Mouse (Mus musculus): Measurements from ENCODE around the gene Gpatch2.

The Gpatch2 gene

DNA sequence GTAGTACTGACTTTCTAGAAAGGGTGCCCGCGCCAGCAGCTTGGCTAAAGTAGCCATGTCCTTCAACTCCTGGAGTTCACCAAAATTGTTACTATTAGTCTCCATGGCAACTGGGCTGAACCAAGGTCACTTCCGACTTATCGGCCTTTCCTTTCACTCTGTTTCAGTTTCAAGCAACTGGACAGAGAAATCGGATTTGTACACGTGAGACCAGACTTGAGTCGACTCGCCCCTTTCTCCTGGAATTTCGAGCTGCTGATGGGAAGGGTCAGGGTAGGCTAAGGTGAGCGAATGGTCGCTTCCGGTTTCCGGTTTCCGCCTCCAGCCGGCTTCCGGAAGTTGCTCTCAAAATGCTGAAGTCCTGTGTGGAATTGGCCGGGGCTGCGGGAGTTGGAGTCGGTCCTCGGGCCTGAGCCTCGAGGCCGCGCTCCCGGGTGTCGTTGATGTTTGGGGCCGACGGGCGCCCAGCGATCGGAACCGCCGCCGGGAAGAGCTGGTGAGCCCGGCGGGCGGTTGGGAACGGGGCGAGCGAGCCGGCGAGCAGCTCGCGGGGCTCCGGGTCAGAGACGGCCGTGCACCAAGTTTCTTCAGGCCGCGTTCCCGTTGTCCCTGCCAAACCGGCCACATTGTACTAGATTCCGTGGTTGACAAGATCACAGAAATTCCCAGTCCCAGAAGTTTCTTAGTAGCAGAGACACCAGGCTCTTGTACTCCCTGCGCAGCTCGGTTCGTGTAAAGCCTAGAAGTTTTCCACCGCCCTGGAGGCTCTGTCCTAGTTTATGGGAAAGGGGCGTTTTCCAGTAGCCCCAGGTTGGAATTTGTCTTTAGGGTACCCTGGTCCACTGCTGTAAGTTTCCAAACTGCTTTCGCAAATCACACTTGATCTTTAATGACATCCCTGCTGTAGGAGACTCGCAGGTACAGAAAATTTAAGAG, at the start of gene Gpatch2, which contains the start of gene Spata17:
TSS of gene Gpatch2 (plus strand) at position 328 of the 936 bp plus-strand sequence.
TSS of gene Spata17 (minus strand) at position 285 of the 936 bp plus-strand sequence.
- in situ Hi-C loops (cut with MseI, MboI) = no loop called here

DNA sequence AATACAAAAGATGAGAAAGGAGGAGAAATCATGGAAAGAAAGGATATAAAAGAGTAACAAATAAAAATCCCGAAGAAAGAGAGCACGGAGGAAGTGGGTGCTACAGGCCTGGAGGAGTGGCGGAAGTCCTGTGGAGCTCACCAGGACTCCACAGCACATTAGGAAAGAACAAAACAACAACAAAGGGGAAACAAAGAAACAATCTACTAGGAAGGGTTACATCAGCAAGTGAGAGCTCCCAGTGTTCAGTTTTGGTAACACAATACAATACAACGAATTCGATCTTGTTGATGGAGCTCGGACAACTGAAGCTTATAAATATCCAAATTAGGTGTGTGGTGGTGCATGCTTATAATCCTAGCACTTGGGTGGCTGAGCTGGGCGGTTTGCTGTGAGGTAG, 45.7 kb upstream of the Gpatch2 start:
- in situ Hi-C loops (cut with MseI, MboI) = no loop called here

DNA sequence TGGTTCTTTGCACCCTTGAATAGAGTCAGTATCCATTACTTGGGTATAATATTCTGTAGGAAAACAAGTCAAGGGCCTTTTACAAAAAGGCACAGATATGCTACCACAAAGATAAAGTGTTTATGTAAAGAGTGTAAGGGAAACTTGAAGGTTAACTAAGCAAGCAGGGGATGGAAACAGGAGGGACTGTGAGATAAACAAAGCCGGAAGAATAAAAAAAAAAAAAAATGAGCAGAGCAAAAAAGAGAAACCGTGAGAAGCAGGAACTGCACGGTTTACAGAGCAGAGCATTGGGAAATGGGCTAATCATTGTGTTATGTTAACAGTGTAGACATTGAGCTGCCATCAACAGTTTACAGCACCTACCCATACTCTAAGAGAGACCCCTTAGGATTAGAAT, 44.9 kb upstream of the Gpatch2 start:
- in situ Hi-C loops (cut with MseI, MboI) = no loop called here

DNA sequence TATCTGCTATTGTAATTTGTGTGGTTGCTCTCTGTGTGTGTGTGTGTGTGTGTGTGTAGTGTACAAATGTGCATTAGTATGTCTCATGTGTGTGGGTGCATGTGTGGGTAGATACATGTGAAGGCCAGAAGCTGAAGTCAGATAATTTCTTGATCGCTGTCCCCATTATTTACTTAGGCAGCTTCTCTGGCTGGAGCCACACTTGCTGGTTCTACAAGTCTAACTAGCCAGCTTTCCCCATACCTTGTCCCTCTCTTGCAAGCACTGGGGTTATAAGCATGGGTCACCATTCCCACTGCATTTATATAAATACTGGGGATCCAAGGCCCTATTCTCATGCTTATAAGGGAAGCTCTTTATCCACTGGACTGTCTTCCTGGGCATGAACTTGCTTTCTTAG, 39.3 kb upstream of the Gpatch2 start:
- in situ Hi-C loops (cut with MseI, MboI) = no loop called here

DNA sequence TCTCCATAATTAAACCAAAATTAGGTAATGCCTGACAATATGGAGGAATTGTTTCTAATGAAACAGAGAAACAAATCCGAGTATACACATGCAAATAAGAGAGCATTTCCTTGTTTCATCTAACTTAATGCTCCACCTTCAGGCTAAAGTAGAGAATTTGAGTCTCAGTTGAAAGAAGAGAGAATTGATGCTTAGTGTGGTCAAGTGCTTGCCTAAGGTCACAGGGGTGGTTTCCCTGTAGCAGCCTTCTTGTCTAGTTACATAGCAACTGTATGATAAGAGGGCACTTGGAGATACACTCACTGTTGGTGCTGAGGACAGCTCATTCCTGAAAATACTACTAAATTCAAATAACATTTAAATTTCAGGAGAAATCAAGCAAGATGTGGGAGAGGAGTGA, 36.8 kb upstream of the Gpatch2 start:
- in situ Hi-C loops (cut with MseI, MboI) = no loop called here

DNA sequence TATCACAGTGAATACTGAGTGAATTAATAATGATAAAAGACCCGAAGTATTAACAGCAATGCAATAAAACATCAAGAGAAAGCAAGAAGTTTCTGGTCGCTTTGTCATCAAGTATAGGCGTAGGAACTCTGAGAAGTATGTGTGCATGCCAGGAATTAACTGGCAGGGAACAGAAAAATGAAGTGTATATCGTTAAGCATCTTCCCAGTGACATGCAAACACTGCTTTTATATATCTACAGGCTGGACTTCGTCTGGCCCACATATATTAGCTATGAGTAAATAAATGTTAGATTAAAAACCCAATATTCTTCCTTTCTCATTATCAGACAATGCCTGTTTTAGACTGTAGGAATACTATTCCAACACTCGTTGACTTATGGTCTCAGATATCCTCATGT, 9.8 kb upstream of the Gpatch2 start:
- in situ Hi-C loops (cut with MseI, MboI) = no loop called here

DNA sequence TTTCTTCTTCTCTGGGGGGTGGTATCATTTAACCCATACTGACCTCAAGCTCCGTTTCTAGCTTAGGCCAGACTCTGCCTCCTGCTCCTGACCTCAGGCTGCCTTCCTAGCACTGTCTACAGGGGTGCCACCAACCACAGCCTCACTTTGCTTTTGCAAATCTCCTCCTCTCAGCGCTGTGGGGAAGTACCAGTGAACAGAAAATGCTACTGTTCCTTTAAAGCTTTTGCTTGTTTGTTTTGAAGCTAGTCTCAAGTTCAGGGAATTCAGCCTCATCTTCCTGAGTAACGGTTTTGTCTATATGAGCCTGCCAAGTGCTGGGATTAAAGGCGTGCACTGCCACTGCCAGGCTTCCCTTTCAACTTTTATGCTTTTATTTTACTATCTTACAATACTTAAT, 5.8 kb upstream of the Gpatch2 start:
- in situ Hi-C loops (cut with MseI, MboI) = no loop called here

DNA sequence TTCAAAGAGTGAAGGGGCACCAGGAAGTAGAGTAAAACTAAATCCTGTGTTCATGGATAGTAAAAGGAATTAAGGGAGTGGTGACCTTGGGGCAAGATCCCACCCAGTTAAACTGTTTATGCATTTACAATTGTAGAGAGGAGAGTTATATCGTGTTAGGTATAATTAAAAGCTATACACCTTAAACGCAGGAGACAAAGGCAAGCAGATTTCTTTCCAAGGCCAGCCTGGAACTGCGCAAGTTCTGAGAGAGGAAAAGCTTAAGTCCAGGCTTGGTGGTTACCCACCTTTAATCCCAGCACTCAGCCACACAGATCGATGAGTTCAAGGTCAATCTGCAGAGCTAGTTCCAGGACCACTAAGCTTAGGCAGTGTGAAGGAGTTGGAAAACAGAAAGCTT, 4.6 kb upstream of the Gpatch2 start:
- in situ Hi-C loops (cut with MseI, MboI) = no loop called here

DNA sequence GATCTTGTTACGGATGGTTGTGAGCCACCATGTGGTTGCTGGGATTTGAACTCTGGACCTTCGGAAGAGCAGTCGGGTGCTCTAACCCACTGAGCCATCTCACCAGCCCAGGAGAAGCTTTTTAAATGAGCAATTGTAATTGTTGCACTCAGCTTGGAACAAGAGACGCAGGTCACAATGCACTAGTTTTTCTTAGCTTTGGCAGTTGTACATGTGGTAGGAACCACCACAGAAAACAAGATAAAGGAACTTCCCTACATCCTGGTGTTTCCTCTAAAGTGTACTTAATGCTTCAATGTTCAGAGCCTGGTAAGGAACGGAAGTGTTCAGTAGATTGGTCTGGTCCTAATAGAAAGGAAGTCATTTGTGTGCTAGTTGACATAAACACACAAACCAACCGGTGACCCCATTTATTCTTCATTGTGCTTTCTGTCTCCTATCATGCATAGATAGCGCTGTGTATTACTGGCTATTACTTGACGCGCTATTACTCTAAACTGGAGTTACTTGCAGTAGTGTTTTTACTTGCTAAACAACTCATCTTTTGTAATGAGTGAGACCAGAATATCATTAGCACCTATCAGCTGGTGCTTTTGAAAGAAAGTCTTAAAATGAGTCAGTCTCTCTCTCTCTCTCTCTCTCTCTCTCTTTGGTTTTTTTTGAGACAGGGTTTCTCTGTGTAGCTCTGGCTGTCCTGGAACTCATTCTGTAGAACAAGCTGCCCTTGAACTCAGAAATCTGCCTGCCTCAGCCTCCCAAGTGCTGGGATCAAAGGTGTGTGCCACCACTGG, 1.5 kb downstream of the Gpatch2 start:
- in situ Hi-C loops (cut with MseI, MboI) = no loop called here

DNA sequence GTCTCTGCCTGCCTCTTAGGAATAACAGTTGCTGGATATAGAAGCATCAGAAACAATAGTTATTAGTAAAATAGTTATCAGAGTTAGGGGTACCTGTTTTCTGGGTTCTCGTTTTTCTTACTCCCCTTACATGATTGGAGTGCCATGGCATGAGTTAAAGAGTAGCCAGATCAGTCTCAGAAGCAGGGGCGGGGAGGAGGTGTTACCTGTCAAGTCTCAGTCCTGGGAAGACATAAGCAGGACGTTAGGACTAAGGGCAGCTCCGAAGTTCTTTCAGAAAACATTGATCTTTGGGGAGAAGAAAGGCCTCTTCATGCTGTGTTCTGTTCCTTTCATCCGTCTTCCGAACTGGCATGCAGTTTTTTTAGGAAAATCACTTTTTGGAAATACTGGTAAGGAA, 5.4 kb downstream of the Gpatch2 start:
- in situ Hi-C loops (cut with MseI, MboI) = no loop called here

DNA sequence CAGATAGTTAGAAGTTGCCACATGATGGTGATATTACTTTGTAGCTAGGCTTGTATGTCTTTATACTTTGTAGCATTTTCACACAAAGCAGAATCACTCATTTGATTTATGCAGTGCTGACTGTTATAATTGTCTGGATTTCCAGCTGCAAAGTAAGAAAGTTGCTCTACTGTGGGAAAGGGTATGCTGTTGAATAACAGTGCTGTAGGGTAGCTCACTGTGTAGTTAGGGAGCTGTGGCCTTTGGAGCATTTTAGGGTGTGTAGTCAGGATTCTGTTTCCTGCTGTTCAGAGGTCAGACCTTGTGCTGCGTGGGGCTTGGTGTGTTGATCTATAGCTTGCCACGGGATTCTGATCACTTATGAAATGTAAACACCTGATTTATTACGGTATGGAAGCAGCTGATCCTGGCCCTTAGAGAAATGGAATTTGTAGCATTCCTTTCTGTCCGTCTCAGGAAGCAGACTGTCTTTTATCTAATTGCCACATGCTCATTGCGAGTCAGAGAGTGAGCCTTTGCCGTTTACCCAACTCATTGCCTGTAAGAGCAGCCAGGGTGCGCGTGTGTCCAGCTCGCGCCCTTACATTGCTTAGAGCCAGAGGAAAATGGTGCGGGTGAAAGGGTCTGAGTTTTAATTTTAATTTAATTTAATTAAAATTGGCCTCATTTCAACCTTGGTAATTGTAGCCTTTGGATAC, 11.2 kb downstream of the Gpatch2 start:
- in situ Hi-C loops (cut with MseI, MboI) = no loop called here

DNA sequence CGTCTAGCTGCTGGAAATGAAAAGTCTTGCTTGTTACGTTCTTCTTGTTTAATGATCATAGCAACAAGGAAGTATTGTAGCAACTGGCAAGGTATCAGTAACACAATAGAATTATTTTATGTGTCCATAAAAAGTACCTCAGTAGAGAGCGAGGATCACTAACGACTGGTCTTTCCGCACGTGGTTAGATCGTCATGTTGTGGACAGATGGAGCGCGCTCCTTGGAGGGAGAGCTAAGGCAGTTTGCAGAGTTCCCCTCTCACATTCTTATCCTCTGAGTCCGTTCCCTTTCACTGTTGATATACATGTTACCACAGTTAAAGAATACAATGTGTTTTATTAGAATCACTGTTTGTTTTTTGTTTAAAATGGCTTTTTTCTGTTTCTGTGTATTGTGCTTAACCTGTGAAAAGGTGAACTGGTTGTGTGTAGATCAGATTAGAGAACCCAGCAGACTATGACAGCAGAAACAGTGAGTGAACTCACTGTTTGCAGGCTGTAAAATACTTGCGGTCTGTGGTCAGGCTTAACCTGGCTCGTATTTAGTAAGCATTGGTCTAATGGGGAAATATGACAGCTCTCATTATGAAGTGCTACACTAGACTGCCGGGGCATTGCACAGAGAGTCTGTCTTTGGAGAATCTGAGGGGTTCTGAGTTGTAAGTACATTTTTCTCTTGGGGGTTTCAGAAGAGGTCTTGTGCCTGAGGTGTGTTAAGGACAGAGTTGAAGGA, 13.3 kb downstream of the Gpatch2 start:
- in situ Hi-C loops (cut with MseI, MboI) = no loop called here

DNA sequence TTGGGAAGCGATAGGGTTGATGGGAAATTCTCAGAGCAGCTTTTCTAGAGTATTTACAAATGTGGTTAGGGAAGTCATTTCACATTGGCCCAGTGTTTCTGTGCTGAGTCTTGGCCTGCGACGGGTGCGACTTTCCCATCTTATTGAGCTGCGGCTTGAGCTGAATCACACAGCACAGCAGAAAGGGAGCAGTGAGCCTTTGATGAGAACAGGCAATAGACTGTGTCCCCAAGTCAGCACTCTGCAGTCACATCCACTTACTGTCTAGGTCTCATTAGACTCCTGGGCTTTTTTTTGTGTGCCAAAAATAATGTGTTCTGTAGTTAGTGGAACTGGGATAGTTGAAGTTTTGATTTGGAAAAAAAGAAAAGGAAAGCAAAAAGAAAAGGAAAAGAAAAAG, 14.9 kb downstream of the Gpatch2 start:
- in situ Hi-C loops (cut with MseI, MboI) = no loop called here

DNA sequence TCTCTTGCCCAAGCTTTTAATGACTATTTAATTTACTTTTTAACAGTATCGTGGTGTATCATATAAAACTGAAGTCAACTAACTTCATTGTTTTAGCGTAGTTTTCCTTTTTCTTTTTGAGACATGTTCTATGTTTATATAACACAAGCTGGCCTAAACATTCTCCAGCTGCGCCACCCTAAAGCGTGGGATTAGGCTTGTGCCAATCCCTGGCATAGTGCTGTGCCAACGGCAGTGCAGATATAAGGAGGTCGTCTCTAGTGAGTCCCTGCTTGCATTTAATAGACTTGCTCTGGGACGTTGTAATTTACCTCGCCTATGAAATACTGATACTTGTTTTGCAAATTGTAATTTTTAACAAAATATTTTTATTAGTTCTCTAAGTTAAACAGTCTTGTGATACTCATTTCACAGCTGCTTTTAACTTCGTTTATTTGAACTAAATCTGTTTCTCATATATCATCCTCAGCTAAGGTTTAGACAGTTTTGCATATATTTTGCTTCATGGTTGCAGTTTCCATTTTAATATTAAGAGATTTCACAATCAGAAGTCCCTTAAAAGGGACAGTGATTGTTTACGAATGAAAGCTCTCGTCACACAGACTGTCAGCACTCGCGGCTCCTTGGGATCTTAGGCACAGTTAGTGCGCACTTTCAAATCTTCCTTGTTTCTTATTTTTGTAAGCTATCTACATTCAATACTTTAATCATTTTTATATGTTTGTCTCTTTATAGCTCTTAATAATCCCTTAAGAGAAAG, 17.1 kb downstream of the Gpatch2 start:
- in situ Hi-C loops (cut with MseI, MboI) = no loop called here

DNA sequence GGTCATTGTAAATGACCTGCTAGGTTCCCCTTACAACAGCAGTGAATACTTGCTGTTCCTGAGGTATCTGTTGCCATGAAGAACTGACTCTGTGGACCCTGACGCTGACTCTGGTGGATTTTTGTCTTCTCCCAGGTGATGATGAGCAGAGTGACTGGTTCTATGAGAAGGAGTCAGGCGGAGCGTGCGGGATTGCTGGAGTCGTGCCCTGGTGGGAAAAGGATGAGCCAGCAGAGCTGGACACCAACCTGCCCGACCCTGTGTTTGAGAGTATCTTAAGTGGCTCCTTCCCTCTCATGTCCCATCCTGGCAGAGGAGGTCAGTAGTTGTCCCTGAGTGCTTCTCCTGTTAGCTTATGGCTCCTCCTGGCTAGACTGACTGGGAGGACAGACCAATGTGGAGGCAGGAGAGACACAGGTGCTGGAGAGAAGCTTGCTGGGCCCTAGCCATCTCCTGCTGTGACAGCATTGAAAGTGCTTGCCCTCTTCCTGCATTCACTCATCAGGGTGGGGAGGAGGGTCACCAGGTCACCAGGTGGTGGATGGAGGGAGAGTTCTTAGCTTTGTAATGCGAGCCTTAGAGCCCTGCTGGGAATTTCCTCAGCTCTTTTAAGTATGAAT, 17.8 kb downstream of the Gpatch2 start:
- in situ Hi-C loops (cut with MseI, MboI) = no loop called here

DNA sequence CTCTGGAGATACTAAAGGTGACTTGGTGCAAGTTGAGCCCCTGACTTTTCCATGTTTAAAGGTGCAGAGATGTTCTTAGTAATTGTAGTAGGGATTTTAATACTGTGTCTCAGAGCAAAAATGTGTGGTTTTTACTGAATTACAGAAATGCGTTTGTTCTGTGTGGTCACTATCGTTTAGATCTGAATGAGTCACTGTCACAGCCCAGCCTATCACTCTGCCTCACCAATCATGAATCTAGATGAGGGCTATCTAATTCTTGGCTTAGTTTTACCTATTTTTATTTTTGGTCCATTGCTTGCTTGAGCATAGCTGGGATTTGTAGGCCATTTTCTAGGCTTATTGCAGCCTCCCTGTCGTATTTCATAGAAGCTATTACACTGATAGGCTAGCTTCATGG, 19.9 kb downstream of the Gpatch2 start:
- in situ Hi-C loops (cut with MseI, MboI) = no loop called here

DNA sequence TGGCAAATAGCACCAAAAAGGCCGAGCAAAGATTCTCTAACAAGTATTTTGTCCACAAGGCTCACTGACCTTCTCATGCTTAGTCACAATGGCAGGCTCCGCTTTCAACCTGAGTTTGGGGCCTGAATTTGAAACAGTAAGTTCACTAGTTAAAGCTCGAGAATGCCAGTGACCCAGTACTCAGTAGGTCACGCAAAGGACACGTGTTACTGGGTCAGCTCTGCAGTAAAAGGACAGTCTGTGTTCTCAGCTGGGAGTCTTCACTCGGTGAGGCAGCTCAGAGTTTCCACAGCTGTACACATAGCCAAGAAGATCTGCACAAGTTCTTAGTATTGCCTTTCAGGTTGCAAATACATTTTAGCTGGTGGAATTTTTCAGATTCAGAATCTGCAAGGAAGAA, 21.0 kb downstream of the Gpatch2 start:
- in situ Hi-C loops (cut with MseI, MboI) = no loop called here

DNA sequence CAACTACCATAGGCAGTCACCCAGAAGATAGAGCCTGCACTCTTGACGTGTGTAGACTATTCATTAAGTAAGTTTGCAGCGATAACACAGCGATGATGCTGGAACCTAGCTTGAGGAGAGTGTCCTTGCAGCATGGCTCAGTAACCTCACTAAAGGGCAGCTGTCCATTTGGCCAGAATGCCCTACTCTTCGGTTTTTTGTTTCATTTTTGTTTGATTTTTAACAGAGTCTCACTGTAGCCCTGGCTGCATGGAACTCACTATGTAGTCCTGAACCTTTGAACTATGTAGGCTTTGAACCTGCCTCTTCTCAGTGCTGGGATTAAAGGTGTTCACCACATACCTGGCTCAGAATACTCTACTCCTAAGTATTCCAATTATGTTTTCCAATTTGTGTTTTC, 22.8 kb downstream of the Gpatch2 start:
- in situ Hi-C loops (cut with MseI, MboI) = no loop called here

DNA sequence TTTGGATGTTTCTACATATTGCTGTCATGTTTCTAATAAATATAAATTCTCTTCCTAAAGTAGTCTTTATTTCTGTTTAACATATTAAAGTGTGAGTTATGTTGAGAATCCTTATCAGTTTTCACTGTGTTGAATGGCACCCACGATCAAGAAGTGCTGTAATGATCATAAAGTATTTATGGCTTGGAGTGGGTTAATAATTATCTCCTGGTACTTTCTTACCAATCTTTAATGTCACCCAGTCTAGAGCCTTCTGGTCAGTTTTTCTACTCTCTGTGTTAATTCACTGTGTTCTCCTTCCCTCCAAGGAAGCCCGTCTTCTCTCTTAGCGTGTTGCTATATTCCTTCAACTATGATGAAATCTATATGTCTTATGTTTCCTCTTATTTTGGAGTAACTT, 25.0 kb downstream of the Gpatch2 start:
- in situ Hi-C loops (cut with MseI, MboI) = no loop called here

DNA sequence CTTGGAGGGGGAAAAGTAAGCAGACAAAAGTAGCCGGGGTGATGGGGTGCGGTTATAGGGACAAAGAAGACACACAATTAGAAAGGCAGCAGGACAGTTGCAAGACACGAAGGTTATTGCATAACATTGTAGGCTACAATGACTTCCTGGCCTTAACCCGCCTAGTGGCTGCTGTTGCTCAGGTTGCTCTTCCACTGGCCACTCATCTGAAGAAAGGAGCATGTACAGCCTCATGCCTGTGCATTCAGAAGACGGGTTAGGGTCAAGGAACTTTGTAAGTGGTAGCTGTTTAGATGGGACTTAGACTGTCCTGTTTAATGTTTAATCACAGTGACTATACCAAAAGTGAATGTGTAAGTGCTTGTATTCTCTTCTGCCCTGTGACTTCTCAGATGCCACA, 26.0 kb downstream of the Gpatch2 start:
- in situ Hi-C loops (cut with MseI, MboI) = no loop called here

Data from mouse trophoblast stem cell (cell line).